Mouse (Mus musculus): ENCODE data around the gene Urb2. TPM values are rescaled to one million over a fixed set of nuclear protein-coding genes. Genes with fewer than 3 reads are reported as not detected.

Gene Urb2
- 2.6 and 2.7 TPM in 2 replicates for polyA plus RNA-seq (2012)

GRCm38 (mm10) chr8:124021237-124022227 lies at the start of gene Urb2, which contains the start of gene Taf5l:
Gene Urb2, plus strand, starts transcription at chr8:124021508.
Gene Taf5l, minus strand, starts transcription at chr8:124021397.

DNA sequence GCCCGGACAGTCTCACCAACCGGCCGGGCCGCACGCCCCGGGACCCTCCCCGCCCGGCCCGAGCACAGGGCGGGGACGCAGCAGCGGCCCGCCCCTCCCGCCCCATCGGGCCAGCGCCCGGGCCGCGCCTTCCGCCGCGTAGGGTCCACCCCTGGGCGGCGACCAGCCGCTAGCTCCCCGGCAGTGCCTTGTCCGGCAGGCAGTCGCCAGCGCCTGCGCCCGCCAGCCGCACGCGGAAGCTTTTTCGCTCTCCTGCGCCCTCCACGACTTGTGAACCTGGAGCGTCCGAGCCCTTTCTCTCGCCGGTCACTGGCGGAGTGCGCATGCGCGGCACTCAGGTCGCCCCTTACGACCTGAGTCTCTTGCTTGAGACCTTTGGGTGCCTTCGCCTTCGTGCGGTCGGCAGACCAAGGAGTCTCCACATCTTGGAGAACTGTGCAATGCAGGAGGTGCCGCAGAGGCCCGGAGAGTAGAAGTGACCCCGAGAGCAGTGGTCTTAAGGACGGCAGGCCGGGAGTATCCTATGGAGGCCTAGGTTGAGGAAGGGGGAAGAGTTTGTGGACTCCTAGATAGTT lies 38.4 kb upstream of the Urb2 start, which contains the start of gene Abcb10:
Abcb10 (minus strand) TSS at position 297 of the 575 bp plus-strand sequence.

Other genes starting within 250 kb of the Urb2 start
- 7.8 and 12.8 TPM in 2 replicates for gene Rab4a, start 215.5 kb upstream of the Urb2 start, polyA plus RNA-seq (2012)
- 6.1 and 7.9 TPM in 2 replicates for gene Ccsap, start 161.3 kb upstream of the Urb2 start, polyA plus RNA-seq (2012)
- 0.39 and 0.86 TPM in 2 replicates for gene Acta1, start 126.8 kb upstream of the Urb2 start, polyA plus RNA-seq (2012)
- 9.9 and 11.8 TPM in 2 replicates for gene Nup133, start 72.2 kb upstream of the Urb2 start, polyA plus RNA-seq (2012)
- 13.7 and 15.3 TPM in 2 replicates for gene Abcb10, start 38.4 kb upstream of the Urb2 start, polyA plus RNA-seq (2012)
- gene Taf5l, start 111 bp upstream of the Urb2 start, polyA plus RNA-seq (2012) = 24.3 and 27.8 TPM in 2 replicates
- 58.4 and 62.5 TPM in 2 replicates for gene Galnt2, start 209.9 kb downstream of the Urb2 start, polyA plus RNA-seq (2012)

Data from megakaryocyte-erythroid progenitor cell, adult 5 weeks (primary cell).